16 mouse cellular contexts compared by ENCODE assay signal in the genomic region with DNA sequence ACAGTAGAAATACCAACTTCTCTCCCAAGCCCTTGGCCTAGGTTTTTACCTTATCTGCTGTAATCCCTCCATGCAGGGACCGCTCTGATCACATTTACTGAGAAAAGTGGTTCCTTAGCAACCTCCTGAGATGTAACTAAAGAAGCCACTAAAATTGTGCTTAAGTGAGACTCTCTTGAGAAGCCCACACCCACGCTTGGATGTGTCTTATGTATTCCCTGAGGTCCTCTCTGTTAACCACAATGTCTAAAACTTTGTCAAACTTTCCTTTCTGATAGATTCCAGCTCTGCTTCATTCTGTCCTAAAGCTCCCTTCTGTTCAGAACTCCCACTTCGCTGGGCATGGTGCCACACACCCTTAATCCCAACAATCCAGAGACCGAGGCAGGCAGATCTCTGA.
"Had no signal": no experiment of that assay in that cellular context is flagged by ENCODE, and none has a peak within 500 bp of the region (broad histone marks: within the 10 kb centered on the region; RNA-seq: fewer than 3 reads in every experiment).

No protein-coding gene starts in this region.

- H3K4me3 ChIP-seq: layer of hippocampus, adult 2 months; limb, embryonic 12.5 days; liver, embryonic 13.5 days; lung, embryonic 15.5 days; midbrain, embryonic 13.5 days; myocyte; neural tube, embryonic 12.5 days had no signal

- H3K36me3 ChIP-seq: limb, embryonic 12.5 days; liver, embryonic 13.5 days; lung, embryonic 15.5 days; midbrain, embryonic 13.5 days; neural tube, embryonic 12.5 days had no signal

- H3K9ac ChIP-seq: limb, embryonic 12.5 days; liver, embryonic 13.5 days; liver, postnatal 0 days; lung, embryonic 15.5 days; midbrain, embryonic 13.5 days; neural tube, embryonic 12.5 days had no signal

- ATAC-seq: liver, postnatal 0 days; midbrain, embryonic 13.5 days had no signal

- DNase-seq: kidney, postnatal 10 days; kidney, postnatal 4 days; liver; liver, embryonic 13.5 days; liver, postnatal 0 days; lung, postnatal 14 days; retina, postnatal 1 day; right cerebral cortex, postnatal 14 days; thymus, postnatal 4 days had no signal

- H3K4me2 ChIP-seq: limb, embryonic 12.5 days; liver, embryonic 13.5 days; lung, embryonic 15.5 days; midbrain, embryonic 13.5 days; neural tube, embryonic 12.5 days had no signal

- H3K9me3 ChIP-seq: limb, embryonic 12.5 days; liver, embryonic 13.5 days; lung, embryonic 15.5 days; midbrain, embryonic 13.5 days; neural tube, embryonic 12.5 days had no signal

- H3K27me3 ChIP-seq: limb, embryonic 12.5 days; lung, embryonic 15.5 days; midbrain, embryonic 13.5 days; neural tube, embryonic 12.5 days had no signal

- H3K27ac ChIP-seq: limb, embryonic 12.5 days; liver, embryonic 13.5 days; lung, embryonic 15.5 days; macrophage; midbrain, embryonic 13.5 days; neural tube, embryonic 12.5 days had no signal
